Mouse (Mus musculus) cerebellum, postnatal 25 days (tissue): ENCODE results near the gene Zfp654.
A peak's percentile ranks its signal among the peaks of the same experiment; 100 is the strongest.
"Not testable (repeated sequence)": the region's sequence is repeated elsewhere in the genome, so short reads cannot be mapped to it uniquely, and the experiment has no call there.

ENCODE experiments used
- DNase-seq, 2 experiments: peaks; one replicate each; pipeline ENCODE4 v3.0.0; 2021; ENCODE audit warnings: mixed read lengths in 2 of 2

The Zfp654 gene

DNA sequence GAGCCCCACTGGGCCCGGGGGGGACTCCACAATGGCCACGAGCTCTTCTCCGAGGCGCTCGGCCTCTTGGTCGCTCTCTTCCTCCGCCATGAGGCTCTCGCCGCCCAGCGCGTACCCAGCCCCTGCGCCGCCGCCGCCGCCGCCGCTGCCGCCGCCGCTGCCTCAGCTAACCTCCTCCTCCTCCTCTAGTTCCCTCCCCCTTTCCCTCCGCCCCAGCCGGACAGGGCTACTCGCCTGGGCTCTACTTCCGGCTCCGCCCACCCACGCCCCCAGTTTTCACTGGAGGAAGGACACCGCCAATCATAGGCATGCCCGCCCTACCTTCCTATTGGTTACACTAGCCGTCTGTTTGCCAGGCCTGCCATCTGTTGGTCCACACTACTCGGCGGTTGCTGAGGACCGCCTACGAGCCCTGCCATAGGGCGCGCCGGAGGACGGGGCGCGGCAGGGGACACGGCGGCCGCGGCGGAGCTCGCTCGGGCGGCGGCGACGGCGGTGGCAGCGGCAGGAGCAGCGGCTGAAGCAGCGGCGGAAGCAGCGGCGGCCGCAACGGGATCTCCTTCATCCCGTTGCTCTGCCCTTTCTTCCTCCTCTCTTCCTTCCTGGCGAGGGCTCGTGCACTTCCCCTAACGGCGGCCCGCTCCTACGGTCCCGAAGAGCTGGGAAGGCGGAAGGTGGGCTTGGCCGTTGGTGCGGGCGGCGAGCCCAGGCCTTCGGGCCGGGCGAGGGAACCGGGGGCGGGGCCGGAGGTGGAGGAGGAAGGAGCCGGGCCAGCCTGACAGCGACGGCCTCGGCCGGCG is at the start of gene Zfp654, which contains the start of gene Cggbp1:
Gene Zfp654 (minus strand): TSS at position 90 of the 800 bp plus-strand sequence.
Gene Cggbp1 (plus strand): TSS at position 434 of the 800 bp plus-strand sequence.
- peak; percentile 99 to 100 for DNase-seq

DNA sequence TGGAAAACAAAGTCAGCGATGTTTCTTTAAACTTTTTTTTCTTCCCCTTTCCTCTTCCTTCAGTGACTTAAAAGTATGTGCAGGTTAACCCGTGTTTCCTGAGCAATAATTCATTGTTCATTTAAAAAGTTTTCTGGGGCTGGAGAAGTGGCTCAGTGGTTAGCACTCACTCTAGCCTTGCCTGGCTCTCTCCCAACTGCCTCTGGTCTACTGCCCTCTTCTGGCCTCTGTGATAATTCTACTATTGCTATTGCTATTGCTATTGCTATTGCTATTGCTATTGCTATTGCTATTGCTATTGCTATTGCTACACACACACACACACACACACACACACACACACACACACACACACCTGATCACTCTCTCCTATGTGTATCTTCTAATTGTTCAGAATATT is 47.6 kb upstream of the Zfp654 start:
- no peak for DNase-seq

DNA sequence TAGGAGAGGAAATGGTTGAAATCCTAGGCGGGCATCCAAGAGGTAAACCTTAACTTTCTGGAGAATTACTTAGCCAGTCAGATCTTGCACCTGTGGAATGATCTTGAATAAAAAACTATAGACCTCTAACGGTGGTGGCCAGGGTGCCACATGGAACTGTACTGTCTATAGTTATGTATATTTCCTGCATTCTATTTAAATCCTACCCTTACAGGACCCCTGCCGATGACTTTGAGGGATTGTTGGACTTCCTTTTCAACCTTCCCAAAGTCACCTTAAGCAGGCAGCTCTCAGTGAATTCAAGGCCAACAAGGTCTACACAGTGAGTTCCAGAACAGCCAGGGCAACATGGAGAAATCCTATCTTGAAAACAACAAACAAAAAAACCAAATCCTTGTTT is 38.0 kb upstream of the Zfp654 start:
- no peak for DNase-seq

DNA sequence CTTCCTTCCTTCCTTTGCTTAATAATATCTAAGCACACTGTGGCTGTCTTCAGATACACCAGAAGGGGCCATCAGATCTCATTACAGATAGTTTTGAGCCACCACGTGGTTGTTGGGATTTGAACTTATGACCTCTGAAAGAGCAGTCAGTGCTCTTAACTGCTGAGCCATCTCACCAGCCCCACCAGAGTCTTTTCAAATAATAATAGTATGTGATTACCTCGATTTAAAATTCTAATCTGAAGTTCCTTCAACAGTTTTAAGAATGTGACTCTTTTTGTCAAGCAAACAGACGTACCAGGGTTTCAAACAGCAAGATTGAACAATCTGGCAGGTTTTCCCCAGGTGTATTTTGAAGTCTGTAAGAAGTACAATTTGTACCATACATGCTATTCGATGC is 34.1 kb upstream of the Zfp654 start:
- no peak for DNase-seq

DNA sequence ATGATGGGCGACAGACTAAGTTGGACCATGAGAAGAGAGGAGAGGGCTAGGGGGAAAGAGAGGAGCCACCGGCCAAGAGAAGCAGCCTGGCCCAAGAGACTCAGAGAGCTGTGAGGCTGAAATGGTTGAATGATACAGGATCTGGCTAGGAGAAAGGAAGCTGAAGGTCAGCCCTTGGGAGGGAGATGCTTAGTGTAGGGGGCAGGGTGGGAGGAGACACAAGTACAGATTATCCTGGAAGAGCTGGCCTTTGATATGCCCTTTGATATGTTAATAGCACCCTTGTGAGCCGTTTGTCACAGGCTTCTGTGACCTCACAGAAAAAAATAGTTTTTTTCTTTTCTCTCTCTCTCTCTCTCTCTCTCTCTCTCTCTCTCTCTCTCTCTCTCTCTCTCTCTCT is 33.7 kb upstream of the Zfp654 start:
- no peak for DNase-seq

DNA sequence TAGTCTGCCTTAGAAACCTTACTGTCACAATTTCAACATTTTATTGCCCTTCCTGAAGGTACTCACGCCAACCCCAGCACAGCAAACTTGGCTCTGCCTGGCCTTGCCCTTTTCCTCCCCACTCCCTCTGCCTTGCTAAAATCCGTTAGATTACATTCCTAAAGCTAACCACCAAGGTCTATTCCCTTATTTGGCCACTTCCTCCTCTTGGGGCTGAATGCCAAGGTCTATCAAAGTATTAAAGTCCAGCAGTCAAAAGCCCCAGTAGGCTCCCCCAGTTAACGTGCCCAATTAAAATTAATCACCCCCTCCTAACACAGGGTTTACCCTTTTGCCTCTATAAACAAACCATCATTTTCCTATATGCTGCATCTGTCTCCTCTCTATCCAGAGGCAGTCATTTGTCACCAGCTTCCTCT is 33.0 kb upstream of the Zfp654 start:
- DNase-seq, result no peak

DNA sequence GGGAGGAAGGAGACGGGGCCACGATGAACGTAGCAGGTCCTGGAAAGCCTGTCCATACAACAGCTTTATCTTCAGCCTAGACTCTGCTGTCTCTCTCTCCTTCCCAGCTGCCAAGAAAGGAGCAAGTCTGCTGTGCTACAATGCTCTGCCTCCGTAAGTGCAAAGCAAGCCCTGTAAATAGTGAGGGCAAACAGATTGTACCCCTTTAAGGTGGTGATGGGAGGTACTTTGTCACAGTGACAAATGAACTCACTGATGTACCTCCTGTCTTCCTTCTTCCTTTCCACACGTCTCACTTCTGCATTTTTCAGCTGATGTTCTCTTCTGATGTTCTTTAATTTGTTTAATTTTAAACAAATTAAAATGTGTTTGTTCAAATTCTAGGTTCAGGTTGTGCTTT is 32.4 kb upstream of the Zfp654 start:
- DNase-seq, result no peak

DNA sequence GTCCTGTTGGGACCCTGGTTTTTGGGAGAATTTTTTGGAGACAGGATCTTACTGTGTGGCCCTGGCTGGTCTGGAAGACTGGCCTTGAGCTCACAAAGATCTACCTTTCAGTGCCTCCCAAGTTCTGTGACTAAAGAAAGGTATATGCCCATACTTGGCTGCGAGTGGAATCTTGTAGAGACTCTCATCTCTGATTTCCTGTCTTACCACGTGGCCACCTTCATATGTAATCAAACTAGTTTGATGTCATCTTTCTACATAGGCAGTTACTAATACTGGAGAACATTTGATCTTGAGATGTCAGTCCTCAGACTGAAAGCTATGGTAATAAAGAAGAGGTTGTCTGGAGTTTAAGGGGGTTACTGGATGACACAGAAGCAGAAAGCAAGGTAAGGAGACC is 30.0 kb upstream of the Zfp654 start:
- DNase-seq, result no peak

DNA sequence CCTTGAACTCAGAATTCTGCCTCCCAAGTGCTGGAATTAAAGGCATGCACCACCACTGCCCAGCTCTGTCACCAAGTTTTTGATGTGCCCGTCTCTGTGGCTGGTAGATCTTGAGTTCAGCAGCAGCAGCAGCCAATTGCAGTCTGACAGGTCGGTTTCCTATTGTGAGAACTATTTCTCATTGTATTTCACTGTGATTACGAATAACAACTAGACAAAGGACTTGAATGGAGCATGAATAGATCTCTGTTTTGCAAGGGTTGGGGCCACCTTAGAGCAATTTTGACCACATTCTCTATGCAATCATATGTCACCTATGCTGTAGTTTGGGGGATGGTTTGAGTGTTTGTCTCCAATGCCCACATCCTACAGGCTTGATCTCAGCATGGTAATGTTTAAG is 29.5 kb upstream of the Zfp654 start:
- no peak for DNase-seq

DNA sequence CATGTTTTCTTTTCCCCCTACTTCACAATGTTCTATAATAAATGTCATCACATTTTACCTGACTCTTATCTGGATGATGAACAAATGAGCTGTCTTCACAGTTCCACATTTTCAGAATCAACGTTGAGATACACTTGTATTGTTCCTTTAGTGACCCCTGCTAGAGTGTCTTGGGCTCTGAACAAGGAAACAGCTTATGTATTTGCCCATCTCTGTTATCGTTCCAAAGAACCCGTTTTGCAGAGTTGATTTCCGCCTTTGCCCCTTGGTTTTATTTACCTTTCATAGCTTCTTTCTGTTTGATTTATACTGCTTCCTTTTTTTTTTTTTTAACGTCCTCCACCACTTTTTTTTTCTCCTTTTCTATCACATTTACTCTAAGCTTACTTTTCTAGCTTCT is 28.3 kb upstream of the Zfp654 start:
- no peak for DNase-seq

DNA sequence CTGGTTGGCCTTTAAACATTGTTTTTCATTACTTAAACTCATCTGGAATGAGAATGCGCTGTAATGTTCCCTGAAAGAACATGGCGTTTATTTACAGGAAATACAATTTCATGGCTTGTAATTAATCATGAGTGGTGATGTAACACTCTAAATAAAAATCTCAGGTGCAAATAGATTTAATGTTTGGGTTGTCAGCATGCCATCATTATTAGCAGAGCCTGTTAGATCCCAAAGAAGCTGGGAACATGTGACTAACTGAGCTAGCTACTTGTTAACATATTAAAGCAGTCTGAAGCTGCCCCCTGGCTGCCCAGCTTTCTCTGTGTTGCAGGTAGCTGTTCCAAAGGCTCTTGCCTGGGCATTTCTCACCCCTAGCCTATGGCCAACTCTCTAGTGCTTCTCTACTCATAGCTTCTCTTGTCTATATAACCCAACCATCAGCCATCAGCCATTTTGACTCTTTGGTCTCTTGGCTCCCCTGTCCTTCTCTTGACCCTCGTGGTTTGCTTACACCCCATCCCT is 27.2 kb upstream of the Zfp654 start:
- DNase-seq, result no peak

DNA sequence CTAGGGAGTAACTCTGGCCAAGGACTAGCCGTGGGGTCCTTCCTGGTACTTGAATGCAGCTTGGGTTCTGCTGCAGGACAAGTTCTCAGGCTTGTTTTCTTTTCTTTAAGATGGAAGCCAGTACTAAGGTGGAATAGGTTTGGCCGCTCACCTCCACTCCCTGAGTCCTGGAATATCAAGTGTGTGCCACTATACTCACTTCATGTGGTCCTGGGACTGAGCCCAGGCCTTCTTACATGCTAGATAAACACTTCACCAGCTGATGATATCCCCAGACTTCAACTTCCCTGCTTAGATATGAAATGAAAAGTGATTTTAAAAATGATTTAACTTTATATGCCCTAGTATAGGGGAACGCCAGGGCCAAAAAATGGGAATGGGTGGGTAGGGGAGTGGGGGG is 25.9 kb upstream of the Zfp654 start:
- no peak for DNase-seq

DNA sequence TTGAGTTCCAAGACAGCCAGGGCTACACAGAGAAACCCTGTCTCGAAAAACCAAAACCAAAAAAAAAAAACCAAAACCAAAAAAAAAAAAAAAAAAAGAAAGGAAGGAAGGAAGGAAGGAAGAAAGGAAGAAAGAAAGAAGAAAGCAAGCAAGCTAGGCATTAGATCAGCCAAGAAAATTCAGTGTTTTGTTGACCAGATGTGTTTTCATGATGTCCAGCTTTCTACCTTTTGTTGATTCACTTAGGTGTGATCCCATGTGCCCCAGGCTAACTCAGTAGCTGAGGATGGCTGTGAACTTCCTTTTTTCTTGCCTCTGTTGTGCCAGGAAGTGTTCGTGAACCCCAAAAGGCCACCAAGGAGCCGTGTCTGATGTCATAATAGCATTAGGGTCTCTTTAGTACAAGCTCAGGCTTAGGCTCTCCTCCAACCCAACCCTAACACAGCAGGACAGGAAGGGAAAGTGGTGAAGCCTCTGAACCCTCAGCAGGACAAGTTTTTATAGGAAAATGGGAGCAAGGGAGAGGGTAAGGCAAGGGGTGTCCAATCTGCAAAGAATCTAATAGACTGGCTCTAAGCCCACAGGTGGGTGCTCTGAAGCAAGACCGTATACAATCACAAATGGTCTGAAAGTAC is 25.3 kb upstream of the Zfp654 start:
- no peak for DNase-seq

DNA sequence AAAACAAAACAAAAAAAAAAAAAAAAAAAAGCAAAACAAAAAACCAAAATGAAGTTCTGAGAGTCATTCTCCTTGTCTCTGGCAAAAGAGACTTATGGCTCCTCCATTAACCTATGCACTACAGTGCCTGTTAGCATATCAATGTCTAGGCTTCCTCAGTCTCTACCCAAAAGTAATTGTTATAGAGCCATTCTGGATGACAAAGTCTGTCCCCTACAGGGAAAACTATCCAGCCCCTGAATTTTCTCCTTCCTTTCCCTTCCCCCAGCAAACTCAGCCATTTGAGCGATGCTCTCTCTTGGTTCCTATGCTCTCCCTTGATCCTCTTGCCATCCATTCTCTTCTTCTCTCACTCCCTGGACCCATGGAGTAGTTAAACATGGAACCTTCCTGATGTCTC is 24.4 kb upstream of the Zfp654 start:
- no peak for DNase-seq

DNA sequence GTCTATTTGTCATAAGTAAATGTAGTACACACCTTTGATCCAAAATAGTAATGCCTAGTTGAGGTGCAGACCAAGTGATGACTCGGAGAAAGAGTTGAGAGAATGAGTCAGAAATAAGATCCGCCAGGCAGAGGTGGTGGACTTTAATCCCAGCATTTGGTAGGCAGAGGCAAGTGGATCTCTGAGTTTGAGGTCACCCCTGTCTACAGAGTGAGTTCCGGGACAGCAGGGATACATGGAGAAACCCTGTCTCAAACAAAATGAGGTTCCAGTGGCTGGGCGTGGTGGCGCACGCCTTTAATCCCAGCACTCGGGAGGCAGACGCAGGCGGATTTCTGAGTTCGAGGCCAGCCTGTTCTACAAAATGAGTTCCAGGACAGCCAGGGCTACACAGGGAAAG is 23.9 kb upstream of the Zfp654 start:
- DNase-seq, result no peak

DNA sequence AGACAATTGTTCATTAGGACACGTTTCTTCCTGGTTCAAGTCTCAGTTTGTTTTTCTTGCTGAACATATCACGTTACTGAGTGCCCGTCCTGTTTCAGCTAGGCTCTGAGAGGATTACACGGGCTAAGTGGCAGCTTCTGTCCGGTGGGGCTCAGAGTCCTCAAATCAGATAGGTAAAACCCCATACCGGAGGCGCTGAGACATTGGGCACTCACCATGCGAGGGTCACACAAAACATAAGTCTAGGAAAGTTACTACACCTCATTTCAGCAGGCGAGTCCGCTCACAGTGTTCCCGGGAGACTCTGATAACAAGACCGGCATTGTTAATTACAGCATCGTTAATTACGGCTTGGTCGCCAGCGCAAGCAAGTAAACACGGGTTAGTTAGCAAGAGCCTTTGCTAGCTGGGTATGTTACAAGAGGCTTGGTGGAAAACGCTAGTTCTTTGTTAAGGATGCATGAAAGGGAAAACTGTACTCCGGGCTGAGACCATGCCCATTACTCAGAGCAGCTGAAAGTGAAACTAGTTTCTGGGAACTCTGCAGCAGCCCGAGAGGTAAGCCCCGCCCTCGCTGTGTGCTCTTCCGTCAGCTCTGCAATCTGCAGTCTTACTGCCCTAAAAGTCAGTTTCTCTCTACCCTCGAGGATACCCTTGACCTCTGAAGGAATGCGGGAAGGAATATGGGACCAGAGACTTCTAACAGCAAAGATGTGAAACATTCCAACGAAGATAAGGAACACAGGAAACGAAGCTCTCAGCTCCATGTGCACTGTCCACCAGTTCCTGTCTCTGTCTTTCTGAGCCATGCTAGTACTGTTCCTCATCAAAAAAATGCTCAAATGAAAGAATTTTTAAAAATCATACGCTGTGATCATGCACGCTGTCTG is 22.2 kb upstream of the Zfp654 start:
- peak; percentile 44 to 46 for DNase-seq

DNA sequence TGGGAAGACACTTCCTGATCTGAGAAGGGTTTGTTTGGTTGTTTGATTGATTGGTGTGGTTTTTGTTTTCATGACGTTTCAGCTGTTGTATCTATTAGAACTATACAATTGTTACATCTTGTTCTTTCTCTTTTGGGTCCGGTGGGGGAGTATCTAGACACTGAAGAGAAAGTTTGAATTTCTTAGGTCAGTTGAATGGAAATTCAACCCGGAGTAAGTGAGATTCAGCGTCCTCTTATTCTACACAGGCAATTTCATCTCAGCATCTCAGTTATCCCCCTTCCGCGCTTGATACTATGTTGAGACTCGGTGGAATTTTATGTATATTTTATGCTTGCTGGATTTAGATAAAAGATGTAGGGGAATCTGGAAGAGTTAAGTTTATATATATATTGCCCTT is 21.4 kb upstream of the Zfp654 start:
- no peak for DNase-seq

DNA sequence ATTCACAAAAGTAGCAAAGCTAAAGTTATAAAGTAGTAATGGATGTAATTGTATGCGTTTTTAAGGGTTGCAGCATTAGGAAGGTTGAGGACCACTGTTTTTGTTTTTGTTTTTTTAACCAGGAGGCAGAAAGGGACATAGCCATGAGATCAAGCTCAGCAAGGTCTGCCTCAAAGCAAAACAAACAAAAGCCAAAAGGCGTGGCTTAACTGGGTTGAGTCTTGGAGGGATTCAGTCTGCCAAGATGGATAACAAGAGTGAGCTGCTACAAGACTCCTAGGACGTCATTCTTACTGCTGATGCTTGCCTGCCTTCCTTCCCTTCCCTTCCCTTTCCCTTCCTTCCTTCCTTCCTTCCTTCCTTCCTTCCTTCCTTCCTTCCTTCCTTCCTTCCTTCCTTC is 20.8 kb upstream of the Zfp654 start:
- no peak for DNase-seq

DNA sequence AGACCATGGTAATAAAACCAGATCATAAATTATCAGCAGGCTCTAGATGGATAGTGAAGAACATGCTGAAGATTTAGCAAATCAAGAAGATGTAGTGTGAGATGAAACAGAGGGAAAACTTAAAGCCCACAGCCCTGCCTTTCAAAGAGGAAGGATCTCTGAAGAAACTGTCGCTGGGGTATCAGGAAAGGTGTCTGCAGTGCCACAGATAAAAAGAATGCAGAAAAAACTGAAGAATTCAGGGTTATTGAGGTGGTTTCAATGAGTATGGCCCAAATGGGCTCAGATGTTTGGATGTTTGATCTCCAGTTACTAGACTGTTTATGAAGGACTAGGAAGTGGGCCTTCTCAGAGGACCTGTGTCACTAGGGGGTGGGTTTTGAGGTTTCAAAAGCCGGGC is 18.2 kb upstream of the Zfp654 start:
- DNase-seq, result no peak

DNA sequence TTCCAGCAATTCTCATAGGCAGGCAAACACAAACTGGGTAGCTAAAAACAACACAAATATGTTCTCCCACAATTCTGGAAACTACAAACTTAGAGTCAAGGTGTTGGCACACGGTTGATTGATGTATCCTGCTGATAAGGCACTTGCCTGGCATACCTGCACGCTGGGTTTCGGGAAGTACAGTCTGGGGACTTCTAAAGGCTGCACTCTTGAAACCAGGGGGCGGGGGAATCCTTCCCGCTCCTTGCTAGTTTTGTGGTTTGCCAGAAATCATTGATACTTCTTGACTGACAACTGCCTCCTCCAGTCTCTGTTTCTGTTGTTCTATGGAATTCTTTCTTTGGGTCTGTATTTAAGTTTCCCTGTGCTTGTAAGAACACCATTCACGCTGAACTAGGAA is 17.2 kb upstream of the Zfp654 start:
- no peak for DNase-seq

DNA sequence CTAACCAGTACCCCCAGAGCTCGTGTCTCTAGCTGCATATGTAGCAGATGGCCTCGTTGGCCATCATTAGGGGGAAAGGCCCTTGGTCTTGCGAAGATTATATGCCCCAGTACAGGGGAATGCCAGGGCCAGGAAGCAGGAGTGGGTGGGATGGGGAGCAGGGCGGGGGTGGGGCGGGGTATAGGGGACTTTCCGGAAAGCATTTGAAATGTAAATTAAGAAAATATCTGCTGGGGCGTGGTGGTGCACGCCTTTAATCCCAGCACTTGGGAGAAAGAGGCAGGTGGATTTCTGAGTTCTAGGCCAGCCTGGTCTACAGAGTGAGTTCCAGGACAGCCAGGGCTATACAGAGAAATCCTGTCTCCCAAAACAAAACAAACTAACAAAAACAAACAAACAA is 14.4 kb upstream of the Zfp654 start:
- DNase-seq, result not testable (repeated sequence)

DNA sequence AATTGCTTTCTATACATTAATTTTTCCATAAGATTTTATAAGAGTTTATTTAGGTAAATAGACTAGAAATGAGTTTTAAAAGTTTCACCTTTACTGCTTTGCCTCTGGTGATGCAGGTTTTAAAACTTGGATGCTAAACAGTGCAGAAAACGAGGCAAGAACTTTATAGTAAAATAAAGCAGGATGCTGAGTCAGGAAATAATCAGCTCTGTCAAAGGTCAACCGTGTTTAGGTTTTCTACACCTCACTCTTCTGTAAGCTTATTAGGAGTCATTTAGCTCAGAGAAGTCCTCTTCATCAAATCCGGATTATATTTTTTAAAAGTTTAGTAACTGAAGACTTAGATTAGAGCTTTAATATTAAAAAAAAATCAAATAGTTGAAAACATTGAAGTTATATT is 5.5 kb upstream of the Zfp654 start:
- no peak for DNase-seq

DNA sequence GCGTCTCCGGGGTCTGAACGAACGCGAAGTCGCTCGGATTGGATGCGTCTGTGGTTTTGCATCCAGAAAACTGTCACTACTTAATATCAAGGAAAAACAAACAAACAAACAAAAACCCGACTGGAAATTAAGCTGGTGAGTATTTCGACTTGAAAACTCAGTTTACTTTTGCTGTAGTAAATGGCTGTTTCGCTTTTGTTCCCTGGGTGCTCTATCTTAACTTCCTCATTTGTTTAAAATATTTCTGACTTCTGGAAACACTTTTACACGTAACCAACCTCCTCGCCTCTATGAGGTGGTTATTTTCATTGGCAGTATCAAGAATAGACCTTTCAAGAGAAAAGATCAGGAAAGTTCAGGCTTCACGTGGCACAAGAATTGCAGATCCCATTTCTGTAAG is 1.4 kb upstream of the Zfp654 start:
- no peak for DNase-seq
